ENCODE assay signal across 21 mouse cellular contexts in the genomic region with DNA sequence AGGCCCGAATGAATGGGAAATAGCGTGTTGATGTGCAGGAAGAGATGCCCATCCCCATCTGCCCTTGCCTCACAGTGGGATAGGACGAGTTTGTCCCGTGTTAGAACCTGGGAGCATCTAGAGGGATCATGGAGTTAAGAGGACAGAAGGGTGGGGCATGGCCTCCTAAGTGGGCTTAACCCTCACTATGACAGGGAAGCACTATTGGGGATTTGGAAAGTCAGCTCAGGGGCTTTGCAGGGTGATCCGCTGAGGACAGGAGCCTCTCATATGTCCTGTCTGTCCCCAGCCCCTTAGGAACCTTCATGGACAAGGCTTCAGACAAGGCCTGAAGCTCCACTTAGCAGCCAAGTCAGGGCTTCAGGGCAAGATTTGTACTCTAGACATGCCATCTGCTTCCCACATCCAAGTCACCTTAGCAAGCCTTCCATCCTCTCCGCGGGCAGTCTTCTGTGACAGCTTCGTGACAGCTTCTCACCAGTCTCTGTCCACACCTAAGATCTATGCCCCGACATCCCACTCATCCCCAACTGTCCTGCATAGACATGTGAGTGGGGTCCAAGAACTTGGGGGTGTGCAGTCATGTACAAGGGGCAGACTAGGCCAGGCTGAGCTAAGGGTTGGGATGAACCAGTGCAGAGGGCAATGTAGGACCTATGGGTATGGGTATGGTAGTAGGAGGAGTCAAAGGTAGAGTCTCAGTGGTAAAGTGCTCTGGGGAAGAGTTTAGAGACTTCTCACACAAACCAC. TPM values are rescaled to one million over a fixed set of nuclear protein-coding genes. Genes with fewer than 3 reads are reported as not detected.
"Had no signal": no experiment of that assay in that cellular context is flagged by ENCODE, and none has a peak within 500 bp of the region (broad histone marks: within the 10 kb centered on the region; RNA-seq: fewer than 3 reads in every experiment).

No protein-coding gene starts in this region.

- H3K9me3 ChIP-seq: liver, embryonic 13.5 days had no signal

- DNase-seq: kidney, adult 2 months; kidney, postnatal 14 days; liver, embryonic 13.5 days; lung, adult 2 months; lung, postnatal 14 days; lung, postnatal 4 days; midbrain, embryonic 14.5 days; right cerebral cortex, adult 18-20 months; right cerebral cortex, postnatal 14 days; right cerebral cortex, postnatal 4 days; thymus, adult 18-20 months; thymus, postnatal 36 days had no signal

- H3K27ac ChIP-seq: liver, embryonic 13.5 days; stomach, postnatal 0 days had no signal

- H3K9ac ChIP-seq: liver, embryonic 13.5 days had no signal

- H3K4me2 ChIP-seq: liver, embryonic 13.5 days; midbrain, embryonic 11.5 days had no signal

- H3K4me3 ChIP-seq: liver, embryonic 13.5 days had no signal

- H3K36me3 ChIP-seq: liver, embryonic 13.5 days had no signal

- H3K27me3 ChIP-seq: liver, embryonic 13.5 days had no signal

RNA-seq across cellular contexts. Expression of gene Nr2e3, which starts 9.3 kb away (rescaled TPM):
- polyA plus RNA-seq: kidney, embryonic 16.5 days; liver, adult 2 months; liver, embryonic 13.5 days; lung, adult 2 months; lung, embryonic 16.5 days; midbrain, embryonic 11.5 days; midbrain, embryonic 14.5 days; midbrain, postnatal 0 days; neural tube, embryonic 11.5 days; neural tube, embryonic 14.5 days; stomach, embryonic 14.5 days; stomach, postnatal 0 days had no signal
